Mouse (Mus musculus) midbrain, embryonic 11.5 days (tissue): Measurements from ENCODE around the gene Itpkb. TPM values are rescaled to one million over a fixed set of nuclear protein-coding genes. Genes with fewer than 3 reads are reported as not detected.

Experiments
- ATAC-seq: fragments of 200-750 bp; cut with Nextera tagmentation; 2 replicates; pipeline ENCODE4 v1.8.0; 2017; ENCODE audit warnings: moderate TSS enrichment, moderate library complexity; ENCODE audit not compliant: low FRiP score
- DNase-seq: peaks from one replicate; pipeline ENCODE4 v3.0.0; 2015; ENCODE audit warnings: low spot score; ENCODE audit errors: missing footprints
- H3K27ac ChIP-seq: fragments of 300-500 bp; sonication (generic); 2 replicates; pipeline ENCODE4 v1.5.1; 2014; ENCODE audit warnings: low read depth, low read length
- H3K27me3 ChIP-seq: fragments of 300-500 bp; sonication (generic); 2 replicates; pipeline ENCODE4 v1.6.1; 2014; ENCODE audit warnings: mild to moderate bottlenecking, low read length, moderate library complexity, mixed read lengths; ENCODE audit not compliant: control insufficient read depth, insufficient read depth
- H3K36me3 ChIP-seq: fragments of 300-500 bp; sonication (generic); 2 replicates; pipeline ENCODE4 v1.6.1; 2014; ENCODE audit warnings: mild to moderate bottlenecking, low read length, moderate library complexity, mixed read lengths; ENCODE audit not compliant: control insufficient read depth, insufficient read depth
- H3K4me1 ChIP-seq: fragments of 300-500 bp; sonication (generic); 2 replicates; pipeline ENCODE4 v1.6.1; 2014; ENCODE audit warnings: low read length; ENCODE audit not compliant: control insufficient read depth, insufficient read depth
- H3K4me2 ChIP-seq: fragments of 300-500 bp; sonication (generic); 2 replicates; pipeline ENCODE4 v1.6.1; 2014; ENCODE audit warnings: mild to moderate bottlenecking, moderate library complexity
- H3K4me3 ChIP-seq: fragments of 300-500 bp; sonication (generic); 2 replicates; pipeline ENCODE4 v1.5.1; 2014; ENCODE audit warnings: low read depth, low read length
- H3K9ac ChIP-seq: fragments of 300-500 bp; sonication (generic); 2 replicates; pipeline ENCODE4 v1.6.1; 2014; ENCODE audit warnings: low read length
- H3K9me3 ChIP-seq: fragments of 300-500 bp; sonication (generic); 2 replicates; pipeline ENCODE4 v1.6.1; 2016; ENCODE audit warnings: low read length; ENCODE audit not compliant: control insufficient read depth
- WGBS: fragments of 180-500 bp; shearing (Covaris S2); extraction: QIAGEN DNeasy Blood & Tissue Kit; methylation state at CpG from one replicate; pipeline ENCODE4 v1.1.7; 2014; 5-methylcytosine and 5-hydroxymethylcytosine counted together
- polyA plus RNA-seq: library from polyadenylated mRNA; unstranded; fragments of >200 nt; fragmentation: Nextera tagmentation; extraction: Ambion mirVana; gene quantifications from 2 replicates; pipeline ENCODE4 v1.2.1, GENCODE M21; 2014

The Itpkb gene
- polyA plus RNA-seq, 1 experiment from 2014 or later: 1.9 TPM

GRCm38 (mm10) chr1:180312286-180312685, 18.0 kb upstream of the Itpkb start:
- Histone ChIP-seq H3K4me1 (peaks cover 8% of the 10 kb centered on the region), H3K36me3 (no peaks in the 10 kb centered on the region), H3K4me3 (no peak overlapping the region), H3K27me3 (no peaks in the 10 kb centered on the region), H3K27ac (no peak overlapping the region), H3K4me2 (no peak overlapping the region), H3K9ac (no peak overlapping the region), H3K9me3 (no peaks in the 10 kb centered on the region)
- no peak for DNase-seq
- no peak for ATAC-seq
- WGBS: 65% methylated on average over 6 of the region's 6 CpGs

DNA sequence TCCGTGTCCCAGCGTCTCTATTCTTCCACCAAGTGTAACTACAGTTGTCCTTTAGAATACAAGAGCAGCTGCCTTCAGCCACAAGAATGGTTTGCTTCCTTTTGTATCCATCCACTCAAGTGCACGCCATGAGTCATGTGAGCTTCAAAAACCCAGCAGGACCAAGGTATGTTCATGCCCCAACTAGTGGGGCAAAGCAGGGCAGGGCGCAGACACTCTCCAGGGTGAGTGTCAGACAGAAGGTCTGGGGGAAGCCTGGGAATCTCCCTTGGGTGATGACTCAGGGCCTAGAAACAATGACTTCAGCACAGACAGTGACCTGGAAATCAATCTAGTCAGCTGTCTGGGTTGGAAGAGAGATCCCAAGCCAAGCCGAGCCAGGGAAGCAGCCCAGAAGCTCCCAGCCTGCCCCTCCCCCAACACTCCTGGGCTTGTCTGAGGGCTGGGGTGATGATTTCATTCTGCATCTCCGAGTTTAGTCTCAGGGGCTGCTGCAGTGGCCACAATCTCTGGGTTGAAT, 17.4 kb upstream of the Itpkb start:
- H3K27me3 ChIP-seq: no peaks in the 10 kb centered on the region
- no peak overlapping the region for H3K27ac ChIP-seq
- peaks cover 8% of the 10 kb centered on the region for H3K4me1 ChIP-seq
- no peaks in the 10 kb centered on the region for H3K36me3 ChIP-seq
- DNase-seq (peak; percentile 92), ATAC-seq (peak; percentile 78)
- no peak overlapping the region for H3K4me3 ChIP-seq
- H3K9me3 ChIP-seq: no peaks in the 10 kb centered on the region
- no peak overlapping the region for H3K9ac ChIP-seq
- 38% methylated on average over 6 of the region's 6 CpGs for WGBS
- H3K4me2 ChIP-seq: peak overlapping the region; percentile 50; the same call in 1 of the 2 replicates

GRCm38 (mm10) chr1:180313517-180314440, 16.5 kb upstream of the Itpkb start:
- DNase-seq (peak; percentile 87), ATAC-seq (peak; percentile 75)
- Histone ChIP-seq H3K4me1 (peaks cover 8% of the 10 kb centered on the region), H3K4me3 (peak overlapping the region; percentile 23), H3K36me3 (no peaks in the 10 kb centered on the region), H3K4me2 (peak overlapping the region; percentile 50), H3K9me3 (no peaks in the 10 kb centered on the region), H3K27me3 (no peaks in the 10 kb centered on the region), H3K27ac (no peak overlapping the region), H3K9ac (peak overlapping the region; percentile 49; the same call in 1 of the 2 replicates)
- WGBS: 10% methylated on average over 20 of the region's 20 CpGs

DNA sequence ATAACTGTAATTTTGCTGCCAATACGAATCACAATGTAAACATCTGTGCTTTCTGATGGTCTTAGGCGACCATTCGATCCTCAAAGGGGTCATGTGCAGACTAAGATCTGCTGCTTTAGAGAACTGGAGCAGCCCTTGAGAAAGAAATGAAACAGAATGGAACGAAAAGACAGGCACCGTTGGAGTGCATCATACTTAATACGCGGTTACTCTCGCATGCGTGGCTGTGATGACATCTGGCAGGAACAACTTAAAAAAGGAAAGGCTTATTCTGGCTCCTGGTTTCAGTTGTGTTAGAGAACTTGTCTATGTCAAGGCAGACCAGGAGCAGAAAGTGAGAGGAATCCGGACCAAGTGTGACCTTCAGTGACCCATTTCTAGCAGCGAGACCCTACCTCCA, 15.6 kb upstream of the Itpkb start:
- Histone ChIP-seq H3K9ac (no peak overlapping the region), H3K4me1 (peaks cover 8% of the 10 kb centered on the region), H3K9me3 (no peaks in the 10 kb centered on the region), H3K27ac (no peak overlapping the region), H3K36me3 (no peaks in the 10 kb centered on the region), H3K4me2 (no peak overlapping the region), H3K4me3 (no peak overlapping the region), H3K27me3 (no peaks in the 10 kb centered on the region)
- 86% methylated on average over 11 of the region's 11 CpGs for WGBS
- no peak for ATAC-seq
- no peak for DNase-seq

- peaks cover 8% of the 10 kb centered on the region for H3K4me1 ChIP-seq
- 80% methylated on average over 3 of the region's 3 CpGs for WGBS
These were observed 15.2 kb upstream of the Itpkb start for GRCm38 (mm10) chr1:180315127-180315526.

DNA sequence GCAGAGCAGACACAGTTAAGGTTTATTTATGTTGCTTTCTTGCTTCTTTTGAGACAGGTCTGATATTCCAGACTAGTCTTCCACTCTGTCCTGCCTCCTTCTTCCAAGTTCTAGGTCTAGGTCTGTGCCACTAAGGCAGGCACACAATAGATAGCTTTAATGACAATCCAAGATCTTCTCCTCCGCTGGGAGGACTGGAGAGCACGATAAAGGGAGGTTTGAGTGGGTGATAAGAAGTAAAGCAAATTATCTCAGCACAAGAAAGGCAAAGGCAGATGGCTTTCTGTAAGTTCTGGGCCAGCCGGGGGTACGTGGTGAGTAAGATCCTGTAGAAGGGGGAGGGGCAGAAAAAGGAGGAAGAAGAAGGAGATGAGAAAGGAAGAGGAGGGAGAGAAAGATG, 12.8 kb upstream of the Itpkb start:
- WGBS: 81% methylated on average over 4 of the region's 4 CpGs

More at GRCm38 (mm10) chr1:180315127-180315526, 15.2 kb upstream of the Itpkb start:
- no peak for DNase-seq
- no peak for ATAC-seq
- Histone ChIP-seq H3K4me2 (no peak overlapping the region), H3K27me3 (no peaks in the 10 kb centered on the region), H3K4me3 (no peak overlapping the region), H3K9me3 (no peaks in the 10 kb centered on the region), H3K9ac (no peak overlapping the region), H3K36me3 (no peaks in the 10 kb centered on the region), H3K27ac (no peak overlapping the region)

DNA sequence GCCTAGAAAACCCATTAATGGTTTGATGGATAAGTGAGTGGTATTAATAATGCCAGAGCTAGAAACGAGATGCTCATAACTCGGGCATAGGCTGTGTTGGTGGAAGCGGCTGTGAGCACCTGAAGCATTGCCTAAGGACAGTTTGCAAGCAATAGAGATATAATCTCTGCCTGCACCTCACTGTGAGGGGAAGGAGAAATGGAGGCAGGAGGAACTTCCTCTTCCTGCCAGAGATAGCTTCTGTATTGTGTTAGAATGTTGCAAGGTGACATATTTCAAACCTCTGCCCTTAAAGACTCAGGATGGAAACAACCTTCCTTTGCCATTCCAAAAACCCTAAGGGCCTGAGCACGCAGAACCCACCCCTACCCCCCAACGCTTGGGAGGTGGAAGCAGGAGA, 11.9 kb upstream of the Itpkb start:
- ATAC-seq: no peak
- WGBS: 91% methylated on average over 5 of the region's 5 CpGs
- Histone ChIP-seq H3K4me2 (no peak overlapping the region), H3K36me3 (no peaks in the 10 kb centered on the region), H3K9me3 (no peaks in the 10 kb centered on the region), H3K4me3 (no peak overlapping the region), H3K27me3 (no peaks in the 10 kb centered on the region), H3K9ac (no peak overlapping the region), H3K4me1 (peaks cover 3% of the 10 kb centered on the region), H3K27ac (no peak overlapping the region)
- no peak for DNase-seq

More for the DNA sequence above, 12.8 kb upstream of the Itpkb start:
- no peaks in the 10 kb centered on the region for H3K36me3 ChIP-seq
- no peak for ATAC-seq
- peaks cover 8% of the 10 kb centered on the region for H3K4me1 ChIP-seq
- no peak overlapping the region for H3K9ac ChIP-seq
- no peaks in the 10 kb centered on the region for H3K27me3 ChIP-seq
- H3K4me2 ChIP-seq: no peak overlapping the region
- H3K9me3 ChIP-seq: no peaks in the 10 kb centered on the region
- H3K4me3 ChIP-seq: no peak overlapping the region
- no peak overlapping the region for H3K27ac ChIP-seq
- DNase-seq: peak; percentile 35

DNA sequence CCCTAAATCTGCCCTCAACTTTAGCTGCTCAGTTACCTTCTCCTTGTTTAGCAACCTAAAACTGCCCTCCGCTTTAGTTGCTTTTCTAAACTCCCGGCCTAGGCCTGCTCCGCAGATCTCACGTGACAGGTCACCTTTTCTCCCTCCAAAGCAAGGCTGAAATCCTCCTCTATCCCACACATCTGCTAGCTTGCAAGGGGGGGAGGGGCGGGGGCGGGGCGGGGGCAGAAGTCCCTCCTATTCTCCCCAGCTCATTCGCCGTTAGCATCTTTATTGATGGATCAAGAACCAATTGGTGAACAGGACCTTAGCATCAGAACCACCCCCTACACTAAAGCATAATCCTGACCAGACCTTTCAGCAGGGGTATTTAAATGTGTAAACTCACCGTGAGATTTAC, 10.4 kb upstream of the Itpkb start:
- ATAC-seq (peak; percentile 52; the same call in 1 of the 2 replicates), DNase-seq (no peak)
- Histone ChIP-seq H3K27ac (no peak overlapping the region), H3K9me3 (no peaks in the 10 kb centered on the region), H3K9ac (no peak overlapping the region), H3K27me3 (no peaks in the 10 kb centered on the region), H3K36me3 (no peaks in the 10 kb centered on the region), H3K4me3 (no peak overlapping the region), H3K4me1 (no peaks in the 10 kb centered on the region), H3K4me2 (no peak overlapping the region)
- WGBS: 5% methylated on average over 10 of the region's 10 CpGs

- WGBS: 90% methylated on average over 3 of the region's 3 CpGs
- no peaks in the 10 kb centered on the region for H3K27me3 ChIP-seq
- ATAC-seq: no peak
These were observed 7.4 kb upstream of the Itpkb start for GRCm38 (mm10) chr1:180322896-180323295.

More at GRCm38 (mm10) chr1:180322896-180323295, 7.4 kb upstream of the Itpkb start:
- Histone ChIP-seq H3K9ac (no peak overlapping the region), H3K4me1 (no peaks in the 10 kb centered on the region), H3K27ac (no peak overlapping the region), H3K4me2 (no peak overlapping the region), H3K9me3 (no peaks in the 10 kb centered on the region), H3K4me3 (no peak overlapping the region), H3K36me3 (no peaks in the 10 kb centered on the region)
- DNase-seq: no peak
